Mouse (Mus musculus) olfactory bulb, adult 2 months (tissue): ENCODE results near the gene Olfml2a.

Experiments
- CTCF ChIP-seq: fragments of 200-500 bp; IDR thresholded peaks from 2 replicates; pipeline ENCODE4 v1.5.1; 2012; ENCODE audit warnings: low read depth, mild to moderate bottlenecking, low read length, moderate library complexity; ENCODE audit not compliant: insufficient read depth
- POLR2A ChIP-seq: fragments of 200-500 bp; IDR thresholded peaks from 2 replicates; pipeline ENCODE4 v1.6.1; 2012; ENCODE audit warnings: mild to moderate bottlenecking, low read depth, low read length, moderate library complexity; ENCODE audit not compliant: insufficient read depth

GRCm38 (mm10) chr2:38970057-38970456 lies 38.3 kb downstream of the Olfml2a start:
- TF ChIP-seq CTCF (no peak), POLR2A (no peak)
